Mouse (Mus musculus): ENCODE results near the gene Mybpc1.

DNA sequence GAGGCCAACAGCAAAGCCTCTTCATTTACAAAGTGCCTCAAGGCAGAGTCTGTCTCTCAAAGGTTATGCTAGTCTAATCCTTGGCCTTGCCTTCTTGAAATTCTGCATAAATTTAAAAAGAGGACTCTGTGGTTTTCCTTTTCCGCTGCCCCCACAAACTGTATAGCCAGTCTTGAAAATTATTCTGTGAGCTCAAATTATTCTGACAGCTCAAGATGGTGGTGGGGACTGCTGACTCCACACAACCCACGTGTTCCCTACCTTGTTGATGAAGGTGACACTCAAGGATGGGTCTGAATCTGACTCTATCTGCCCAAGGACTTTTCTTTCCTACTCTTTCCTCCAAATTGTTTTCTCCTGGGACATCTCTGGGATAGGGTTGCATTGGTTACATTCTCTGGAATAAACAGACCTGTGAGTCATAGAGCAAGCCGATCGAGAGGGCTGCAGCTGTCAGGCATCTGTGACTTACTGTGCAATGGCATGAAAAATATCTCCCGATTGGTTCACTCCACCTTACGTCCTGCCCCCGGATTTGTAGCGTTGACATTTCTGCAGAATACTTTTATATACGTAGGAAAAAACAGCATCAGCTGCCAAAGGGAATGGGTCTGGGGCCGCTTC is 26.5 kb upstream of the Mybpc1 start:
- no peak for TF ChIP-seq POLR2A (IDR thresholded peaks at IDR 0.05; ENCODE audit: borderline replicate concordance, extremely low read depth, insufficient read depth, insufficient read length, poor library complexity, severe bottlenecking)
- no peak for TF ChIP-seq CTCF (IDR thresholded peaks at IDR 0.05; ENCODE audit: borderline replicate concordance, extremely low read depth, insufficient read depth, insufficient read length)
